Mouse (Mus musculus): Measurements from ENCODE around the gene Dusp9. TPM values are rescaled to one million over a fixed set of nuclear protein-coding genes. Genes with fewer than 3 reads are reported as not detected.

The Dusp9 gene
- polyA plus RNA-seq, 1 experiment from 2014 or later: 56.5 TPM

GRCm38 (mm10) chrX:73639901-73640469 is 766 bp downstream of the Dusp9 start:
- Histone ChIP-seq H3K4me1 (peaks cover 17% of the 10 kb centered on the region; the same call in 1 of the 2 replicates), H3K4me3 (peak overlapping the region; percentile 43), H3K27me3 (replicated peaks) (peaks cover 87% of the 10 kb centered on the region), H3K36me3 (no peaks in the 10 kb centered on the region), H3K27ac (no peak overlapping the region), H3K9ac (peak overlapping the region; percentile 35; the same call in 1 of the 2 replicates), H3K9me3 (replicated peaks) (no peaks in the 10 kb centered on the region), H3K4me2 (peak overlapping the region; percentile 66)
- WGBS (ENCODE audit: insufficient replicate concordance): 14% methylated on average over 39 of the region's 41 CpGs
- ATAC-seq: no peak

- ATAC-seq: no peak
- H3K4me2 ChIP-seq: no peak overlapping the region
- peaks cover 36% of the 10 kb centered on the region for H3K27me3 ChIP-seq (replicated peaks)
- no peaks in the 10 kb centered on the region for H3K9me3 ChIP-seq (replicated peaks)
- no peak overlapping the region for H3K4me3 ChIP-seq
- H3K27ac ChIP-seq: no peak overlapping the region
- H3K4me1 ChIP-seq: no peaks in the 10 kb centered on the region
- 28% methylated on average over 4 of the region's 4 CpGs for WGBS (ENCODE audit: insufficient replicate concordance)
- H3K36me3 ChIP-seq: no peaks in the 10 kb centered on the region
- no peak overlapping the region for H3K9ac ChIP-seq
Observed at GRCm38 (mm10) chrX:73645121-73645520, 5.9 kb downstream of the Dusp9 start.

- Histone ChIP-seq H3K4me3 (no peak overlapping the region), H3K27me3 (replicated peaks) (peaks cover 17% of the 10 kb centered on the region), H3K9me3 (replicated peaks) (no peaks in the 10 kb centered on the region), H3K4me2 (no peak overlapping the region), H3K4me1 (no peaks in the 10 kb centered on the region), H3K27ac (no peak overlapping the region), H3K9ac (no peak overlapping the region), H3K36me3 (no peaks in the 10 kb centered on the region)
- WGBS (ENCODE audit: insufficient replicate concordance): 57% methylated on average over 3 of the region's 3 CpGs
- no peak for ATAC-seq
Observed at GRCm38 (mm10) chrX:73650869-73651268, 11.7 kb downstream of the Dusp9 start.

- H3K36me3 ChIP-seq: no peaks in the 10 kb centered on the region
- 69% methylated on average over 6 of the region's 6 CpGs for WGBS (ENCODE audit: insufficient replicate concordance)
- H3K27me3 ChIP-seq (replicated peaks): peaks cover 33% of the 10 kb centered on the region
- H3K27ac ChIP-seq: no peak overlapping the region
- ATAC-seq: no peak
- H3K4me1 ChIP-seq: 0 out of 2 replicates have a peak, but pooled peaks cover under 1% of the 10 kb centered on the region
- no peak overlapping the region for H3K4me3 ChIP-seq
- H3K9me3 ChIP-seq (replicated peaks): no peaks in the 10 kb centered on the region
- H3K9ac ChIP-seq: no peak overlapping the region
- no peak overlapping the region for H3K4me2 ChIP-seq
Observed at GRCm38 (mm10) chrX:73653392-73653791, 14.2 kb downstream of the Dusp9 start.

GRCm38 (mm10) chrX:73654177-73654576 is 15.0 kb downstream of the Dusp9 start:
- no peak overlapping the region for H3K4me2 ChIP-seq
- H3K9me3 ChIP-seq (replicated peaks): no peaks in the 10 kb centered on the region
- no peak overlapping the region for H3K4me3 ChIP-seq
- 0 out of 2 replicates have a peak, but pooled peaks cover 5% of the 10 kb centered on the region for H3K4me1 ChIP-seq
- 0 out of 2 replicates have a peak, but pooled peaks have one; percentile 49 for ATAC-seq
- no peak overlapping the region for H3K27ac ChIP-seq
- peaks cover 39% of the 10 kb centered on the region for H3K27me3 ChIP-seq (replicated peaks)
- H3K9ac ChIP-seq: no peak overlapping the region
- no peaks in the 10 kb centered on the region for H3K36me3 ChIP-seq
- 7% methylated on average over 6 of the region's 6 CpGs for WGBS (ENCODE audit: insufficient replicate concordance)

- Histone ChIP-seq H3K4me1 (0 out of 2 replicates have a peak, but pooled peaks cover 7% of the 10 kb centered on the region), H3K4me2 (no peak overlapping the region), H3K27ac (no peak overlapping the region), H3K9ac (no peak overlapping the region), H3K4me3 (no peak overlapping the region), H3K36me3 (no peaks in the 10 kb centered on the region), H3K27me3 (replicated peaks) (peaks cover 53% of the 10 kb centered on the region), H3K9me3 (replicated peaks) (no peaks in the 10 kb centered on the region)
- WGBS (ENCODE audit: insufficient replicate concordance): 30% methylated on average over 3 of the region's 3 CpGs
- ATAC-seq: no peak
Observed at GRCm38 (mm10) chrX:73655529-73655928, 16.3 kb downstream of the Dusp9 start.

- Histone ChIP-seq H3K36me3 (no peaks in the 10 kb centered on the region), H3K9me3 (replicated peaks) (no peaks in the 10 kb centered on the region), H3K27ac (no peak overlapping the region), H3K4me1 (0 out of 2 replicates have a peak, but pooled peaks cover 7% of the 10 kb centered on the region), H3K4me2 (no peak overlapping the region), H3K4me3 (no peak overlapping the region), H3K9ac (no peak overlapping the region), H3K27me3 (replicated peaks) (peaks cover 49% of the 10 kb centered on the region)
- 31% methylated on average over 6 of the region's 7 CpGs for WGBS (ENCODE audit: insufficient replicate concordance)
- no peak for ATAC-seq
Observed at GRCm38 (mm10) chrX:73658391-73658790, 19.2 kb downstream of the Dusp9 start.

GRCm38 (mm10) chrX:73658936-73659574 is 19.8 kb downstream of the Dusp9 start:
- 54% methylated on average over 12 of the region's 13 CpGs for WGBS (ENCODE audit: insufficient replicate concordance)
- no peak overlapping the region for H3K4me3 ChIP-seq
- H3K27me3 ChIP-seq (replicated peaks): peaks cover 43% of the 10 kb centered on the region
- 0 out of 2 replicates have a peak, but pooled peaks cover 7% of the 10 kb centered on the region for H3K4me1 ChIP-seq
- ATAC-seq: no peak
- H3K27ac ChIP-seq: no peak overlapping the region
- peak overlapping the region; percentile 69; the same call in 1 of the 2 replicates for H3K4me2 ChIP-seq
- no peaks in the 10 kb centered on the region for H3K9me3 ChIP-seq (replicated peaks)
- H3K9ac ChIP-seq: no peak overlapping the region
- H3K36me3 ChIP-seq: no peaks in the 10 kb centered on the region

- H3K9ac ChIP-seq: no peak within 1 kb of the TSS; the same call in 1 of the 2 replicates
- no peak for ATAC-seq
Observed at GRCm38 (mm10) chrX:73659575-73660283, 20.5 kb downstream of the Dusp9 start, which contains the start of gene Pnck. Pnck (minus strand) TSS chrX:73660117.

GRCm38 (mm10) chrX:73660284-73660665 is 21.1 kb downstream of the Dusp9 start:
- WGBS (ENCODE audit: insufficient replicate concordance): 54% methylated on average over 3 of the region's 3 CpGs
- Histone ChIP-seq H3K4me1 (0 out of 2 replicates have a peak, but pooled peaks cover 7% of the 10 kb centered on the region), H3K9me3 (replicated peaks) (no peaks in the 10 kb centered on the region), H3K4me3 (peak overlapping the region; percentile 40), H3K4me2 (peak overlapping the region; percentile 69), H3K27me3 (replicated peaks) (peaks cover 43% of the 10 kb centered on the region), H3K27ac (no peak overlapping the region), H3K9ac (no peak overlapping the region; the same call in 1 of the 2 replicates), H3K36me3 (no peaks in the 10 kb centered on the region)
- no peak for ATAC-seq

More at GRCm38 (mm10) chrX:73659575-73660283, 20.5 kb downstream of the Dusp9 start, which contains the start of gene Pnck:
- Histone ChIP-seq H3K4me2 (peak within 1 kb of the TSS; percentile 69), H3K9me3 (replicated peaks) (no peaks in the 10 kb centered on the region), H3K36me3 (no peaks in the 10 kb centered on the region), H3K27ac (no peak within 1 kb of the TSS), H3K4me3 (peak within 1 kb of the TSS; percentile 40), H3K4me1 (0 out of 2 replicates have a peak, but pooled peaks cover 7% of the 10 kb centered on the region), H3K27me3 (replicated peaks) (peaks cover 43% of the 10 kb centered on the region)
- 23% methylated on average over 44 of the region's 57 CpGs for WGBS (ENCODE audit: insufficient replicate concordance)

GRCm38 (mm10) chrX:73663143-73663542 is 23.9 kb downstream of the Dusp9 start:
- no peak for ATAC-seq
- peaks cover 26% of the 10 kb centered on the region for H3K27me3 ChIP-seq (replicated peaks)
- H3K9me3 ChIP-seq (replicated peaks): no peaks in the 10 kb centered on the region
- H3K4me1 ChIP-seq: 0 out of 2 replicates have a peak, but pooled peaks cover 7% of the 10 kb centered on the region
- no peaks in the 10 kb centered on the region for H3K36me3 ChIP-seq
- no peak overlapping the region for H3K27ac ChIP-seq
- H3K9ac ChIP-seq: no peak overlapping the region
- H3K4me2 ChIP-seq: no peak overlapping the region
- no peak overlapping the region for H3K4me3 ChIP-seq

- H3K9me3 ChIP-seq (replicated peaks): no peaks in the 10 kb centered on the region
- H3K9ac ChIP-seq: no peak overlapping the region
- 45% methylated on average over 4 of the region's 4 CpGs for WGBS (ENCODE audit: insufficient replicate concordance)
- H3K4me2 ChIP-seq: no peak overlapping the region
- ATAC-seq: peak; percentile 58; the same call in 1 of the 2 replicates
- H3K27ac ChIP-seq: no peak overlapping the region
- peaks cover 13% of the 10 kb centered on the region; the same call in 1 of the 2 replicates for H3K4me1 ChIP-seq
- H3K36me3 ChIP-seq: no peaks in the 10 kb centered on the region
- H3K27me3 ChIP-seq (replicated peaks): peaks cover 54% of the 10 kb centered on the region
- no peak overlapping the region for H3K4me3 ChIP-seq
Observed at GRCm38 (mm10) chrX:73672031-73672431, 32.8 kb downstream of the Dusp9 start.
